Mouse (Mus musculus): ENCODE results near the gene Rims1.

- TF ChIP-seq POLR2A (IDR thresholded peaks at IDR 0.05; ENCODE audit: insufficient read depth, low read depth, low read length), result no peak
- no peak for TF ChIP-seq CTCF (IDR thresholded peaks at IDR 0.05)
- TF ChIP-seq EP300 (IDR thresholded peaks at IDR 0.05; ENCODE audit: insufficient read depth, low read depth, low read length), result no peak
Measured at GRCm38 (mm10) chr1:22770530-22771254, 35.1 kb downstream of the Rims1 start.
